In the genomic region with DNA sequence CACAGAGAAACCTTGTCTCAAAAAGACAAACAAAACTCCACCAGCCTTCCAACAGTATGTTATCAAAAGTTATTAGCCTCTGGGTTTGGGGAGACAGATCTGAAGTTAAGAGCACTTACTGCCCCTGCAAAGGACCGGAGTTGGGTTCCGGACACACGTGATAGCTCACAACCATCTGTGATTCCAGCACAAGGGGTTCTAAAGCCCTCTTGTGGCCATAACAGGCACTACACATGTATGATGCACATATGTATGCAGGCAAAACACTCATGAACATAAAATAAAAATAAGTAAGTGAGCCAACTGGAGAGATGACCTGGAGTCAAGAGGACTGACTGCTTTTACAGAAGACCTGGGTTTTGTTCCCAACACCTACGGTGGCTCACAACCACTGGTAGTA, we compare ENCODE assay signal across 9 mouse cellular contexts. TPM values are rescaled to one million over a fixed set of nuclear protein-coding genes. Genes with fewer than 3 reads are reported as not detected.
DNase-seq lines count a peak whose midpoint lies in the region; ATAC-seq and TF ChIP-seq lines count a peak whose summit lies in the region.
"Had no signal": no experiment of that assay in that cellular context is flagged by ENCODE, and none has a peak within 500 bp of the region (broad histone marks: within the 10 kb centered on the region; RNA-seq: fewer than 3 reads in every experiment).

No protein-coding gene starts in this region.

- H3K27ac ChIP-seq in kidney, postnatal 0 days = no peak overlapping the region
- no peak overlapping the region for H3K27ac ChIP-seq in kidney, embryonic 16.5 days (ENCODE audit: low read length)
- H3K27ac ChIP-seq: midbrain, embryonic 13.5 days had no signal

- H3K27me3 ChIP-seq in kidney, postnatal 0 days (ENCODE audit: insufficient read depth, low read length) = no peaks in the 10 kb centered on the region
- H3K27me3 ChIP-seq in kidney, embryonic 16.5 days (ENCODE audit: insufficient read depth, low read length) = no peaks in the 10 kb centered on the region
- H3K27me3 ChIP-seq: midbrain, embryonic 13.5 days had no signal

- no peak for DNase-seq in kidney, postnatal 0 days (ENCODE audit: low spot score)
- DNase-seq in CD8-positive naive resting alpha-beta T cell, adult 2 months (ENCODE audit: low read depth in 2 of 2, low spot score in 2 of 2) = peak; percentile 6 to 32
- no peak for DNase-seq in brain, embryonic 14.5 days (ENCODE audit: low read depth)
- no peak for DNase-seq in adrenal gland, adult 18-20 months (ENCODE audit: low spot score in 2 of 2)
- no peak for DNase-seq in urinary bladder, postnatal 10 days (ENCODE audit: low spot score)
- DNase-seq in gastrocnemius, adult 18-20 months (ENCODE audit: low spot score) = no peak

- no peaks in the 10 kb centered on the region for H3K36me3 ChIP-seq in kidney, postnatal 0 days (ENCODE audit: insufficient read depth, low read length)
- no peaks in the 10 kb centered on the region for H3K36me3 ChIP-seq in kidney, embryonic 16.5 days (ENCODE audit: insufficient read depth, low read length)
- H3K36me3 ChIP-seq: midbrain, embryonic 13.5 days had no signal

- 85% methylated on average over 4 of the region's 4 CpGs for WGBS in kidney, postnatal 0 days
- WGBS in kidney, embryonic 16.5 days = 80% methylated on average over 4 of the region's 4 CpGs

- TF ChIP-seq CTCF in kidney, postnatal 0 days (IDR thresholded peaks at IDR 0.05; ENCODE audit: low read depth) = peak; percentile 61
- TF ChIP-seq CTCF in brain, embryonic 14.5 days (IDR thresholded peaks at IDR 0.05; ENCODE audit: borderline replicate concordance, extremely low read depth, insufficient read depth, insufficient read length) = peak; percentile 44; the same call in 1 of the 2 replicates

- no peak overlapping the region for H3K4me2 ChIP-seq in kidney, postnatal 0 days (ENCODE audit: low read length)
- H3K4me2 ChIP-seq in kidney, embryonic 16.5 days (replicated peaks; ENCODE audit: low read depth, low read length) = no peak overlapping the region
- H3K4me2 ChIP-seq: midbrain, embryonic 13.5 days had no signal

- no peaks in the 10 kb centered on the region for H3K9me3 ChIP-seq in kidney, postnatal 0 days (replicated peaks; ENCODE audit: low read length)
- no peaks in the 10 kb centered on the region; the same call in 1 of the 2 replicates for H3K9me3 ChIP-seq in kidney, embryonic 16.5 days (ENCODE audit: low read length)
- H3K9me3 ChIP-seq: midbrain, embryonic 13.5 days had no signal

- no peak for ATAC-seq in kidney, postnatal 0 days (replicated peaks; ENCODE audit: low FRiP score, low read depth)
- ATAC-seq in kidney, embryonic 16.5 days (ENCODE audit: low FRiP score, low TSS enrichment) = no peak
- 0 out of 2 replicates have a peak, but pooled peaks have one; percentile 35 for ATAC-seq in monocyte, adult 5-6 weeks (replicated peaks; ENCODE audit: insufficient number of reproducible peaks, low FRiP score, low TSS enrichment, poor library complexity, severe bottlenecking)
- ATAC-seq: midbrain, embryonic 13.5 days had no signal

- H3K4me1 ChIP-seq in kidney, postnatal 0 days (replicated peaks; ENCODE audit: insufficient read depth, low read length) = no peaks in the 10 kb centered on the region
- no peaks in the 10 kb centered on the region for H3K4me1 ChIP-seq in kidney, embryonic 16.5 days (ENCODE audit: insufficient read depth, low read length)
- H3K4me1 ChIP-seq: midbrain, embryonic 13.5 days had no signal

- no peak for TF ChIP-seq POLR2A in brain, embryonic 14.5 days (IDR thresholded peaks at IDR 0.05; ENCODE audit: borderline replicate concordance, extremely low read depth, insufficient read depth, insufficient read length, poor library complexity, severe bottlenecking)

- no peak overlapping the region for H3K9ac ChIP-seq in kidney, postnatal 0 days (ENCODE audit: low read depth, low read length)
- H3K9ac ChIP-seq in kidney, embryonic 16.5 days (replicated peaks; ENCODE audit: low read length) = no peak overlapping the region
- H3K9ac ChIP-seq: midbrain, embryonic 13.5 days had no signal

- no peak overlapping the region for H3K4me3 ChIP-seq in kidney, postnatal 0 days (replicated peaks; ENCODE audit: low read depth, low read length)
- no peak overlapping the region for H3K4me3 ChIP-seq in kidney, embryonic 16.5 days (ENCODE audit: low read length)
- H3K4me3 ChIP-seq: midbrain, embryonic 13.5 days had no signal

RNA-seq across cellular contexts. Expression of a gene that starts 6.8 kb away (rescaled TPM):
- polyA plus RNA-seq in kidney, postnatal 0 days (2015; fragmentation: Nextera tagmentation; extraction: Ambion mirVana) = 11.1 TPM in 2 replicates
- polyA plus RNA-seq in kidney, embryonic 16.5 days (2015; fragmentation: Nextera tagmentation; extraction: Ambion mirVana) = 13.0 and 14.0 TPM in 2 replicates
- polyA plus RNA-seq in brain, embryonic 14.5 days (2012; rRNA removed) = 23.3 and 30.3 TPM in 2 replicates
- 1.7 to 7.5 TPM (median 3.1 TPM) in 3 replicates for total RNA-seq in monocyte, adult 5-6 weeks (2017)
- 10 to 100 TPM; 19.7 to 24.3 TPM for total RNA-seq in adrenal gland, adult 18-20 months (2021)
- 10 to 100 TPM; 13.4 to 14.2 TPM for total RNA-seq in gastrocnemius, adult 18-20 months (2021)

Comparison
In these comparisons a context has a peak if more than half of its experiments do, and no peak if none do; other contexts are left out.
1. DNase-seq: peak in CD8-positive naive resting alpha-beta T cell, adult 2 months (2 of 2); none in kidney, postnatal 0 days (single experiment), brain, embryonic 14.5 days (single experiment), adrenal gland, adult 18-20 months (0 of 2), urinary bladder, postnatal 10 days (single experiment) and gastrocnemius, adult 18-20 months (single experiment).